Mouse (Mus musculus) bone marrow macrophage, adult 2 months (primary cell): ENCODE measurements around the gene Psma7. TPM values are rescaled to one million over a fixed set of nuclear protein-coding genes. Genes with fewer than 3 reads are reported as not detected.

Experiments used
- H3K27ac ChIP-seq: 2 replicates; pipeline ENCODE4 v1.5.1; 2012; ENCODE audit warnings: low read depth, low read length; ENCODE audit not compliant: insufficient read depth
- H3K4me1 ChIP-seq: 2 replicates; pipeline ENCODE4 v1.6.1; 2012; ENCODE audit warnings: low read length; ENCODE audit not compliant: control insufficient read depth, insufficient read depth
- H3K4me3 ChIP-seq: 2 replicates; pipeline ENCODE4 v1.5.1; 2012; ENCODE audit warnings: mild to moderate bottlenecking, low read length, moderate library complexity; ENCODE audit not compliant: insufficient read depth
- CTCF ChIP-seq: IDR thresholded peaks from 2 replicates; pipeline ENCODE4 v1.5.1; 2012; ENCODE audit warnings: low read depth, mild to moderate bottlenecking, low read length, moderate library complexity
- POLR2A ChIP-seq: IDR thresholded peaks from 2 replicates; pipeline ENCODE4 v1.6.1; 2012; ENCODE audit warnings: mild to moderate bottlenecking, low read depth, low read length, borderline replicate concordance
- polyA plus RNA-seq: library from polyadenylated mRNA; stranded (reverse); fragments of >200 nt; gene quantifications from 2 replicates; pipeline ENCODE4 v1.2.4, GENCODE M21; 2012; ENCODE audit not compliant: missing spikeins, insufficient read depth, insufficient read length

Psma7 gene
- polyA plus RNA-seq, 1 experiment, result 150 TPM

DNA sequence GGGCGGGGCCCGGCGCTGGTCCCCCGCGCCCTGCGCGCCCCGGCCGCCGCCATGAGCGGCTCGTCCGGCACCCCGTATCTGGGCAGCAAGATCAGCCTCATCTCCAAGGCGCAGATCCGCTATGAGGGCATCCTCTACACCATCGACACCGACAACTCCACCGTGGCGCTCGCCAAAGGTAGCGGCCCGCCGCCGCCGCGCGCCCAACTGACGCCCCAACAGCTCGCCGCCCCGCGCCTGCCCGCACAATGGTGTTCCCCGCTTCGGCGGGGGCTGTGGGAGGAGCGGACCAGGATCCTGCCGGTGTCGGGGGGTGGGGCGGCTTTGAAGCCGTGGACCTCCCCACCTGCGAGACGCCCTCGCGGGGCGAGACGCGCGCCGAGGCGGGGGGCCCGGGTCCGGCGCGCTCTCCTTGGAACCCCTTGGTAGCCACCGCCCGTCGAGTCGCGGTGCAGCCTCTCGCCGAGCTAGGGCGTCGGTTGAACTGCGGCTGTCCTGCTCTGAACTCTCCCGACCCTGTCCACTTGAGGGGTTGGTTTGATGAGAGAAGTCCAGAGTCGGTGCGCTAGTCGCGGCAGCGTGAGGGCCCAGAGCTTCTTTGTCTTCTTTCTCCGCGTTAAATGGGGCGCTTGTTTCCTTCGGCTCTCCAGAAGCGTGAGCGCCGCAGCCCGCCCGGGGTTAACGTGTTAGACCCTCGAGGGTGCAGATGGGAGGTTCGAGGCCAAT is 16.9 kb downstream of the Psma7 start:
- Histone ChIP-seq H3K27ac (peak overlapping the region; percentile 36; the same call in 1 of the 2 replicates), H3K4me3 (peak overlapping the region; percentile 95), H3K4me1 (peaks cover 16% of the 10 kb centered on the region)
- TF ChIP-seq CTCF (no peak), POLR2A (no peak)

DNA sequence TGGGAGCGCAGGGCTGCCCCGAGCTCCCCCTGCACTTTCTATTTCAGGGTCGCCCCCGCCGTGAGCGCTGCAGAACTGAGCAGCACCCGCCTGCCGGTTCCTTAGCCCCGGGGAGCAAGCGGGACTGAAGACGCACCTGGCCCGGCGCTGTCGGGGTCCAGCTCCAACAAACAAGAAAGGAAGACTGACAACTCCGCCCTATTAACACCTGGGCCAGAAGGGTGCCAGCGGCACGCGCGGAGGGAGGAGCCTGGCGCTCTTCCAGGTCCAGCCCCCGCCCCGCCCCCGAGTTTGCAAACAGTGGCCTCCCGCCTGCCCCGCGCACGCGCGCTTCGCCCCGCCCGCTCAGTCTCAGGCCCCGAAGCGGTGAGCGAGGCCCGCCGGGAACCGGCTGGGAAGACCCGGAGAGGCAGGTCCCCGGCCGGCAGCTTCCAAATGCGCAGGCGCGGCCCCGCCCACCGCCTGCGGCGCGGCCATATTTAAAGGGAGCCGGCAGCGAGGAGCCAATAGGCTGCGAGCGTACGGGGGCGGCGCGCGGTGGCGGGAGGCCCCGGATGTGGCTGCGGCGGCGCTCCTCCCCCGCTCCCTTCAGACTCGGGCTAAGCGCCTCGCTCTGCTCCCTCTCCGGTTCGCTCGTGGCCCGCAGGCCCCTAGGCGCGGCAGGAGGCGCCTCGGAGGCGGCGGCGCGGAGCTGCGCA is 17.7 kb downstream of the Psma7 start, which contains the start of gene Lsm14b:
Gene Lsm14b (plus strand): TSS at position 587 of the 698 bp plus-strand sequence.
- H3K4me1 ChIP-seq, result peaks cover 16% of the 10 kb centered on the region
- H3K27ac ChIP-seq, result peak within 1 kb of the TSS; percentile 44
- TF ChIP-seq CTCF (no peak), POLR2A (0 out of 2 replicates have a peak, but pooled peaks have one; percentile 5)
- H3K4me3 ChIP-seq, result peak within 1 kb of the TSS; percentile 95

DNA sequence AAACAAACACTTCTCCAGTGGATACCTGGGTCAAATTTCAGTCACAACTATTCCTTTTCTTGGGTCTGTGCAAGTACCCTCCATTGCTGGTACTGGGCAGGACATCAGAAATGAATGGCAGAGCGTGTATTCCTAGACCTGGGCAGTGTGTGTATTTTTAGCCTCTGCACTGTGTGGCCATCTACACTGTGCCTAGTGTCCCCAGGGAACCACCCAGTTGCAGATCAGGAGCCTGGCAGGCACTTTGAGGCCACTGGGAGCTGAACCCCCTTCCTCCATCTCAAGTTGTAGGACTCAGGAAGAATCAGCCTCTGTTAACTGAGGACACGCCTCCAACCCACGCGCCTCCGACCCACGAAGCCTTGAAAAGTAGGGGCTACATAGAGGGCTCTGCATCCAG is 19.5 kb downstream of the Psma7 start:
- no peak for TF ChIP-seq CTCF
- no peak for TF ChIP-seq POLR2A
- H3K27ac ChIP-seq, result no peak overlapping the region
- peaks cover 10% of the 10 kb centered on the region for H3K4me1 ChIP-seq
- H3K4me3 ChIP-seq, result no peak overlapping the region

DNA sequence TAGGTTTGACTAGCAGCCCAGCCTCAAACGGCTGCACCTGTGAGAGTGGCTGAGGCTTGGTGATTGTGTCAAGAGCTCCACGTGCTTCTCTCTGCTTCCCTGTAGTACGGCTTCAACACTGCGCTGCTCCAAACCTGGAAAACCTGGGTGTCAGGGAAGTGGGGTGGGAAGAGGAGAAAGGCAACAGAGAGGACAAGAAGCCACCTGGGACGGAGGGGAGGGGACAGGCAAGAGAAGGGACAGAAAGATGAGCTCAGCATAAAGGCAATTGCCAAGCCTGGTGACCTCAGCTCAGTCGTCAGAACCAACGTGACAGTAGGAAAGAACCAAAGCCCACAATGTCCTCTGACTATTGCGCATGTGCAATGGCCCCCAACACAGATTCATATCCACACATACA is 21.3 kb downstream of the Psma7 start:
- no peak for TF ChIP-seq POLR2A
- TF ChIP-seq CTCF, result no peak
- no peaks in the 10 kb centered on the region for H3K4me1 ChIP-seq
- no peak overlapping the region for H3K4me3 ChIP-seq
- no peak overlapping the region for H3K27ac ChIP-seq

DNA sequence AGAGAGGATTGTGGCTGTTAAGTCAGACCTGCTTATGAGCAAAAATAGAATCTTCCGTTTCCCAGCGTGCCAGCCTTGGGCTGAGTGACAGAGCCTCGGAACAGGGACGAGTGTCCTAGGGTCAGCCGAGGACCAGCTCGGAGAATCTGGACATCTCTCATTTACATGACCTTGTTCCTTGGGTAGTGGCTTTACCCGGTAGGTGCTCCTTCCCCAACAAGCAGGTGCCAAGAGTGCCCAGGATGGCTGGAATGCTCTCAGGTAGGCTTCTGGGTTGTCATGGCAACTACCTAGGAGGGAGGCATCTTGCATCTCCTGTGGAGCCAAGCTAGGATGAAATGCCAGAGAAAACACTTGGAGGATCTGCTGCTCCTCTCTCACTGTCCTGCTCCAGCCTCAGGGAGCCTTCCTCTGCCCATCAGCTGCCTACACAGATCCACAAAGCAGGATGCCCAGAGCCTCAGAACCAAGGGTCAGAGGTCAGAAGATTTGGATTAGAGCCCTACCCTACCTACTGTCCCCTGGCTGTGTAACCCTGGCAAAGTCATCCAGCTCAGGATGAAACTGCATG is 22.1 kb downstream of the Psma7 start:
- H3K4me3 ChIP-seq, result no peak overlapping the region
- H3K4me1 ChIP-seq, result no peaks in the 10 kb centered on the region
- H3K27ac ChIP-seq, result no peak overlapping the region
- TF ChIP-seq CTCF, result no peak
- TF ChIP-seq POLR2A, result no peak

DNA sequence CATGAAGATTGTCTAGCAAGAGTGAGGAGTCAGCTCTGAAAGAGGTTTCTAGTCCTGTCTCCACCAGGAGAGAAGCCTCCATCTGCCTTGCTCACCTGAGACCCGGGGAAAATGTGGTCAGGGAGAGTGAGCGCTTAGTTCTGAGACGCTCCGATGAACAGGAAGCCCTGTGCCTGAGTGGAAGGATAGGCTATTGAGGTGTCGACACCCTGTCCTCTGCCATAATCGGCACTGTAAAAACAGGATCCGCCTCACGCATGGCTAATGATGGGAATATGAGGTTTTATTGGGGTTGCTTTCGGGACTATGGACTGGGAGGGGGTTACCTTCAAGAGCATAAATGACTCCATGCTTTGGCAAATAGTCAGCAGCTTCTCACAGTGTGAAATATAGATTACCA is 23.7 kb downstream of the Psma7 start:
- no peak overlapping the region for H3K27ac ChIP-seq
- no peak overlapping the region for H3K4me3 ChIP-seq
- TF ChIP-seq POLR2A, result no peak
- no peak for TF ChIP-seq CTCF
- H3K4me1 ChIP-seq, result no peaks in the 10 kb centered on the region

DNA sequence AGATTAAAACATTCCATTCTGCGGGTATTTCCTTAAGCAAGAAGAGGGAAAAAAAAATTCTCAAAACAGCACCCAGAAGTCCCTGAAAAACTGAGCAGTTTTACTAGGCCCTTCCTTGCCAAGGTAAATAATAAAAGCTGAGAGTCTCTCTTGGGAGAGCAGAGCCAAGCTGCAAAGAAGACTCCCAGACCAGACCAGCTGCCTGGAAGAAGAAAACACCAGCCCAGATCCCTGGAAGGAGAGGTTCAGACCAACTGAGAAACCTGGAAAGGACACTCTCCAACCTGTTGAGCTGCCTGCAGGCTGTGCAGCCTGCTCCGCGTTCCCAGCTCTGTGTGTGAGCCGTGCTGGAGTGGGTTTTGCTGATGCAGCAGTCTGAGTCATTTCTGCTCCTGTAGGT is 24.6 kb downstream of the Psma7 start:
- no peak for TF ChIP-seq POLR2A
- no peak for TF ChIP-seq CTCF
- H3K27ac ChIP-seq, result no peak overlapping the region
- no peaks in the 10 kb centered on the region for H3K4me1 ChIP-seq
- no peak overlapping the region for H3K4me3 ChIP-seq

DNA sequence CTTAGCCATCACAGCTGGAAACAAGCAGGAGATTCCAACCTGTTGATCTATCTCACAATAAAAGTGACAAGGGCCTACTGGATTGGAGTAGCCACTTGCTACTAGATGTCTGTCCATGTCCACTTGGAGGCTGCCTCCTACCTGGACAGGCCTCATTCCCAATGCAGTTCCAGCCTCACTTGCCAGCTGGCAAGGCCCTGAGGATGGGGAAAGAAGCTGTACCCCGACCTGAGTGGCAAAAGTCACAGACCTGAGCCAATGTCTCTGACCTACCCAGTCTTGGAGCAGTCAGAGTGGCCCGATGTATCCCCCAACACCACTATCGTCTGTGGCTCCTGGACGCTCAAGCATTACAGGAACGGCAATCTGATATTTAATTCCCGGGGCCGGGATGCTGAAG is 28.5 kb downstream of the Psma7 start:
- Histone ChIP-seq H3K4me1 (no peaks in the 10 kb centered on the region), H3K4me3 (no peak overlapping the region), H3K27ac (no peak overlapping the region)
- TF ChIP-seq CTCF (no peak), POLR2A (no peak)

DNA sequence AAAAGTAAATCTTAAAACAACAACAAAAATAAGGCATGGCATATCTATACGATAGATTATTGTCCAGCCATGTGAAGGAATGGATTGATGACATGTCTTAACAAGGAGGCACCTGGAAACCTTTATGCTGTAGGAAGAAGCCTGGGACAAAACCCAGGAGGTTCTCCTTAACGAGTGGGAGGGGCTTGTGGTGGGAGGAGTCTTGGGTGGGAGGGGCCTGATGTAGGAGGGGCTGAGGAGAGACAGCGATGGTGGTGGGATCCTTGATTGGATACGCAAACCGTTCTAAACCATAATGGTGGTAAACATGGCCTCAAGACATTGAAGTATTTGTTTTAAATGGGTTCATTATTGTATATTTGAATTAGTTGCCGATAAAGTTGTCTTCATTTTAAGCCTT is 30.9 kb downstream of the Psma7 start:
- Histone ChIP-seq H3K4me1 (no peaks in the 10 kb centered on the region), H3K27ac (no peak overlapping the region), H3K4me3 (no peak overlapping the region)
- TF ChIP-seq POLR2A (no peak), CTCF (no peak)

DNA sequence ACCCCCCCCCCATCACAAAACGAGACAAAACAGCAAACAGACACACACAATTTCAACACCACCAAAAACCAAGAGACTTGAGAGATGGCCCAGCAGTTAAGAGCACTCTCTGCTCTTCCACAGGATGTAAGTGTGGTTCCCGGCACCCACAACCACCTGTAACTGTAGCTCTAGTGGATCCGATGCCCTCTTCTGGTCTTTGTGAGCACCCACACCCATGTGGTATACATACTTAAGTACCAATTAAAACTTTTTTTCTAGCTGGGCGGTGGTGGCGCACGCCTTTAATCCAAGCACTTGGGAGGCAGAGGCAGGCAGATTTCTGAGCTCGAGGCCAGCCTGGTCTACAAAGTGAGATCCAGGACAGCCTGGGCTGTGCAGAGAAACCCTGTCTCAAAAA is 31.5 kb downstream of the Psma7 start:
- TF ChIP-seq CTCF, result no peak
- TF ChIP-seq POLR2A, result no peak
- no peak overlapping the region for H3K4me3 ChIP-seq
- no peaks in the 10 kb centered on the region for H3K4me1 ChIP-seq
- H3K27ac ChIP-seq, result no peak overlapping the region
